In the genomic region with DNA sequence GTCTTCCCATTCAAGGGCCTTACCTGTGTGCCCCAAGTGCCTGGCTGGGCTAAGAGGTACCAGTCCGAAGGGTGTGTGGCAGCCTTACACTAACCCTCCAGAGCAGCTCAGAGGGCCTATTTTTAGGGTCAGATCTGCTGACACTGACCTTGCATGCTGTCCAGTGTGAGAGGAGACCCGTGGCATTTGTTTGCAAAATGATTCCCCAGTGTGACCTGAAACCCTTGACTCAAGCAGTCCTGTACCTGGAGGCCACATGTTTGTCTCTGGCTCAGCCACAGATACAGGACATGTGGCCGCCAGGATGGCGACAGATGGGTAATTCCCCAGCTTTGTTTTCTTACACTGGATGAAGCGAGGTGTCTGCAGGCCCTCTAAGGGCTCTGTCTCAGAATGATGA, we compare ENCODE assay signal across 23 mouse cellular contexts. TPM values are rescaled to one million over a fixed set of nuclear protein-coding genes. Genes with fewer than 3 reads are reported as not detected.
DNase-seq lines count a peak whose midpoint lies in the region; TF ChIP-seq lines count a peak whose summit lies in the region.
"Had no signal": no experiment of that assay in that cellular context is flagged by ENCODE, and none has a peak within 500 bp of the region (broad histone marks: within the 10 kb centered on the region; RNA-seq: fewer than 3 reads in every experiment).

Dupd1 (minus strand) TSS at position 91 of the 400 bp plus-strand sequence.

- no peaks in the 10 kb centered on the region for H3K9me3 ChIP-seq in embryonic facial prominence, embryonic 10.5 days
- H3K9me3 ChIP-seq: embryonic facial prominence, embryonic 15.5 days; forebrain, embryonic 10.5 days; heart, embryonic 10.5 days; hindbrain, embryonic 13.5 days; intestine, embryonic 15.5 days had no signal

- intact Hi-C loops in gastrocnemius, adult 2 months (cut with DNase I) = no loop called here

- H3K36me3 ChIP-seq in embryonic facial prominence, embryonic 10.5 days (replicated peaks) = no peaks in the 10 kb centered on the region
- H3K36me3 ChIP-seq: embryonic facial prominence, embryonic 15.5 days; forebrain, embryonic 10.5 days; heart, embryonic 10.5 days; hindbrain, embryonic 13.5 days; intestine, embryonic 15.5 days had no signal

- no peak for DNase-seq in embryonic facial prominence, embryonic 10.5 days (ENCODE audit: low spot score)
- DNase-seq in gastrocnemius, adult 2 months = peak; percentile 73
- peak; percentile 65 for DNase-seq in gastrocnemius, postnatal 25 days
- DNase-seq in skeletal muscle tissue, adult 2 months (ENCODE audit: low read depth, low spot score) = peak; percentile 83
- no peak for DNase-seq in frontal cortex, postnatal 36 days (ENCODE audit: low spot score in 2 of 2)
- no peak for DNase-seq in thymus, postnatal 14 days
- DNase-seq: adrenal gland, postnatal 14 days; cerebellum, adult 11-12 months; cerebellum, adult 9-10 months; cerebellum, postnatal 25 days; heart, adult 11 months; heart, postnatal 10 days; heart, postnatal 4 days had no signal

- 0 out of 2 replicates have a peak within 1 kb of the TSS, but pooled peaks have one; percentile 49 for H3K27ac ChIP-seq in embryonic facial prominence, embryonic 10.5 days (replicated peaks)
- peak within 1 kb of the TSS; percentile 86 for H3K27ac ChIP-seq in gastrocnemius, adult 2 months
- H3K27ac ChIP-seq: embryonic facial prominence, embryonic 15.5 days; forebrain, embryonic 10.5 days; heart, embryonic 10.5 days; hindbrain, embryonic 13.5 days; intestine, embryonic 15.5 days had no signal

- H3K4me1 ChIP-seq in embryonic facial prominence, embryonic 10.5 days = peaks cover 37% of the 10 kb centered on the region
- H3K4me1 ChIP-seq: intestine, embryonic 15.5 days had no signal

- no peak for TF ChIP-seq CTCF in gastrocnemius, adult 2 months (IDR thresholded peaks at IDR 0.05)

- 63% methylated on average over 5 of the region's 5 CpGs for WGBS in embryonic facial prominence, embryonic 10.5 days

- H3K4me3 ChIP-seq in embryonic facial prominence, embryonic 10.5 days = no peak within 1 kb of the TSS
- H3K4me3 ChIP-seq in gastrocnemius, adult 2 months = peak within 1 kb of the TSS; percentile 60
- H3K4me3 ChIP-seq: embryonic facial prominence, embryonic 15.5 days; erythroblast, embryonic 14.5 days; forebrain, embryonic 10.5 days; heart, embryonic 10.5 days; hindbrain, embryonic 13.5 days; intestine, embryonic 15.5 days had no signal

- H3K27me3 ChIP-seq in embryonic facial prominence, embryonic 10.5 days (replicated peaks; ENCODE audit: low read depth, poor library complexity, severe bottlenecking) = no peaks in the 10 kb centered on the region
- H3K27me3 ChIP-seq: CH12.LX; embryonic facial prominence, embryonic 15.5 days; hindbrain, embryonic 13.5 days; intestine, embryonic 15.5 days; Patski had no signal

RNA-seq across cellular contexts. Expression of gene Dupd1, which starts in this region (rescaled TPM):
- not detected in 2 replicates for polyA plus RNA-seq in embryonic facial prominence, embryonic 10.5 days (2016; fragmentation: Nextera tagmentation; extraction: Ambion mirVana)
- total RNA-seq in gastrocnemius, adult 2 months (2021) = 10 to 100 TPM; 33.6 to 58.6 TPM
- 10 to 100 TPM; 57.7 to 62.2 TPM for total RNA-seq in gastrocnemius, postnatal 25 days (2021)
- total RNA-seq: CH12.LX had no signal
- polyA plus RNA-seq: activated CD4-positive, CD25-positive, alpha-beta regulatory T cell, adult 4 months; embryonic facial prominence, embryonic 15.5 days; forebrain, embryonic 10.5 days; forebrain, embryonic 14.5 days; intestine, embryonic 15.5 days; Patski had no signal

Comparison
In these comparisons a context has a peak if more than half of its experiments do, and no peak if none do; other contexts are left out.
1. DNase-seq: peak in gastrocnemius, adult 2 months (single experiment), gastrocnemius, postnatal 25 days (single experiment) and skeletal muscle tissue, adult 2 months (single experiment); none in embryonic facial prominence, embryonic 10.5 days (single experiment), frontal cortex, postnatal 36 days (0 of 2) and thymus, postnatal 14 days (single experiment).